Mouse (Mus musculus) MEL (cell line): ENCODE results near the gene Zhx3.

Experiments used
- CHD1 ChIP-seq: IDR thresholded peaks from 2 replicates; pipeline ENCODE4 v1.6.1; 2012; ENCODE audit warnings: low read depth, mild to moderate bottlenecking, inconsistent platforms, low read length, improper control_type of control experiment
- CTCF ChIP-seq, 3 experiments: IDR thresholded peaks in 2 of 3; conservative IDR thresholded peaks in 1 of 3; 2 replicates each; pipeline ENCODE4 v1.5.1; 2011 to 2012; ENCODE audit warnings: low read length in 3 of 3, low read depth in 2 of 3, mild to moderate bottlenecking in 2 of 3, improper control_type of control experiment in 1 of 3, inconsistent platforms in 1 of 3, mixed read lengths in 1 of 3, moderate library complexity in 1 of 3; ENCODE audit not compliant: control insufficient read depth in 1 of 3, insufficient read depth in 1 of 3, poor library complexity in 1 of 3, severe bottlenecking in 1 of 3
- ELF1 ChIP-seq: IDR thresholded peaks from 2 replicates; pipeline ENCODE4 v1.6.1; 2014; ENCODE audit warnings: low read depth, mild to moderate bottlenecking, inconsistent platforms, low read length, improper control_type of control experiment, moderate library complexity
- EP300 ChIP-seq, 2 experiments: IDR thresholded peaks; 2 replicates each; pipeline ENCODE4 v1.6.1; 2011; ENCODE audit warnings: improper control_type of control experiment in 2 of 2, low read length in 2 of 2, low read depth in 1 of 2, mild to moderate bottlenecking in 1 of 2
- HCFC1 ChIP-seq: IDR thresholded peaks from 2 replicates; pipeline ENCODE4 v1.6.1; 2012; ENCODE audit warnings: low read depth, mild to moderate bottlenecking, inconsistent platforms, low read length, improper control_type of control experiment, moderate library complexity
- JUND ChIP-seq: IDR thresholded peaks from 2 replicates; pipeline ENCODE4 v1.6.1; 2011; ENCODE audit warnings: low read depth, mild to moderate bottlenecking, improper control_type of control experiment, low read length
- MYC ChIP-seq: IDR thresholded peaks from 2 replicates; pipeline ENCODE4 v1.6.1; 2011; ENCODE audit warnings: low read depth, mild to moderate bottlenecking, low read length, improper control_type of control experiment, moderate library complexity
- POLR2AphosphoS5 ChIP-seq: IDR thresholded peaks from 2 replicates; pipeline ENCODE4 v1.6.1; 2012; ENCODE audit warnings: low read depth, borderline replicate concordance, mild to moderate bottlenecking, inconsistent platforms, low read length, moderate library complexity, mixed read lengths
- SMC3 ChIP-seq: IDR thresholded peaks from 2 replicates; pipeline ENCODE4 v1.6.1; 2011; ENCODE audit warnings: low read depth, low read length, improper control_type of control experiment
- UBTF ChIP-seq: IDR thresholded peaks from 2 replicates; pipeline ENCODE4 v1.6.1; 2012; ENCODE audit warnings: low read depth, mild to moderate bottlenecking, inconsistent platforms, low read length, improper control_type of control experiment, moderate library complexity, borderline replicate concordance; ENCODE audit not compliant: insufficient read depth
- USF1 ChIP-seq: IDR thresholded peaks from 2 replicates; pipeline ENCODE4 v1.6.1; 2014; ENCODE audit warnings: low read depth, mild to moderate bottlenecking, inconsistent platforms, low read length, improper control_type of control experiment, moderate library complexity

DNA sequence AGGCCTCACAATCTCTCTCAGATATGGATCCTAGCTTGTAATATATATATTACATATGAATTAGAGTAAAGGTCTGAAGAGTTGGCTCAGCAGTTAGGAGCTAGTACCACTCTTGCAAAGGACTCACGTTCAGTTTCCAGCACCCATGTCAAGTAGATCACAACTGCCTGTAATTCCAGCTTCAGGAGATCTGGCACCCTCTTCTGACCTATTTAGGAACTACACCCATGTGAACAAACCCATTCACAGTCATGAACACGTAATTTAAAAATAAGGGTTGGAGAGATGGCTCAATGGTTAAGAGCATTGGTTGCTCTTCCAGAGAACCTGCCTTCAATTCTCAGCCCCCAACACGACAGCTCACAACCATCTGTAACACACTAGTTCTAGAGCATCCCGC is 3.3 kb upstream of the Zhx3 start:
- TF ChIP-seq USF1 = no peak
- TF ChIP-seq CTCF (IDR thresholded peaks at IDR 0.05 in 2 of 3, conservative IDR thresholded peaks at IDR 0.05 in 1 of 3; ENCODE audit: control insufficient read depth in 1 of 3, insufficient read depth in 1 of 3, low read depth in 2 of 3, low read length in 3 of 3, poor library complexity in 1 of 3, severe bottlenecking in 1 of 3) = peak; percentile 21 to 72 (median 66); a peak in 5 of 6 replicates
- no peak for TF ChIP-seq POLR2AphosphoS5
- no peak for TF ChIP-seq ELF1
- TF ChIP-seq JUND = no peak
- no peak for TF ChIP-seq UBTF
- no peak for TF ChIP-seq CHD1
- no peak for TF ChIP-seq MYC
- TF ChIP-seq SMC3 = peak; percentile 69
- TF ChIP-seq EP300 (IDR thresholded peaks at IDR 0.05; ENCODE audit: low read depth in 1 of 2, low read length in 2 of 2) = no peak
- no peak for TF ChIP-seq HCFC1
